Mouse (Mus musculus) hindbrain, postnatal 0 days (tissue): ENCODE measurements around the gene Hspa8. TPM values are rescaled to one million over a fixed set of nuclear protein-coding genes. Genes with fewer than 3 reads are reported as not detected.
"Not testable (repeated sequence)": the region's sequence is repeated elsewhere in the genome, so short reads cannot be mapped to it uniquely, and the experiment has no call there.

Experiments
- ATAC-seq: fragments of 200-750 bp; cut with Nextera tagmentation; 2 replicates; pipeline ENCODE4 v1.8.0; 2017; ENCODE audit warnings: mild to moderate bottlenecking, moderate TSS enrichment, moderate library complexity
- DNase-seq: peaks from one replicate; pipeline ENCODE4 v3.0.0-alpha.2; 2015; ENCODE audit warnings: low spot score
- H3K27ac ChIP-seq: fragments of 300-500 bp; sonication (generic); 2 replicates; pipeline ENCODE4 v1.5.1; 2014; ENCODE audit warnings: mild to moderate bottlenecking
- H3K27me3 ChIP-seq: fragments of 300-500 bp; sonication (generic); 2 replicates; pipeline ENCODE4 v1.6.1; 2014; ENCODE audit warnings: low read length, mixed read lengths; ENCODE audit not compliant: insufficient read depth
- H3K36me3 ChIP-seq: fragments of 300-500 bp; sonication (generic); 2 replicates; pipeline ENCODE4 v1.6.1; 2014; ENCODE audit warnings: low read length, mixed read lengths; ENCODE audit not compliant: insufficient read depth
- H3K4me1 ChIP-seq: fragments of 300-500 bp; sonication (generic); 2 replicates; pipeline ENCODE4 v1.6.1; 2014; ENCODE audit warnings: antibody characterized with exemption, low read length, mixed read lengths; ENCODE audit not compliant: insufficient read depth
- H3K4me2 ChIP-seq: fragments of 300-500 bp; sonication (generic); 2 replicates; pipeline ENCODE4 v1.6.1; 2014; ENCODE audit warnings: low read depth, mild to moderate bottlenecking, low read length, moderate library complexity, mixed read lengths
- H3K4me3 ChIP-seq: fragments of 300-500 bp; sonication (generic); 2 replicates; pipeline ENCODE4 v1.5.1; 2014; ENCODE audit warnings: low read length
- H3K9ac ChIP-seq: fragments of 300-500 bp; sonication (generic); replicated peaks from 2 replicates; pipeline ENCODE4 v1.6.1; 2014; ENCODE audit warnings: mild to moderate bottlenecking, low read length, moderate library complexity, mixed read lengths
- H3K9me3 ChIP-seq: fragments of 300-500 bp; sonication (generic); 2 replicates; pipeline ENCODE4 v1.6.1; 2016; ENCODE audit warnings: low read length, mixed read lengths
- CTCF ChIP-seq: IDR thresholded peaks from 2 replicates; pipeline ENCODE4 v1.5.1; 2016; ENCODE audit warnings: antibody characterized with exemption, control low read depth, low read depth
- WGBS: fragments of 180-500 bp; shearing (Covaris S2); extraction: QIAGEN DNeasy Blood & Tissue Kit; methylation state at CpG from one replicate; pipeline ENCODE4 v1.1.7; 2014; 5-methylcytosine and 5-hydroxymethylcytosine counted together
- polyA plus RNA-seq: library from polyadenylated mRNA; unstranded; fragments of >200 nt; fragmentation: Nextera tagmentation; extraction: Ambion mirVana; gene quantifications from 2 replicates; pipeline ENCODE4 v1.2.1, GENCODE M21; 2015
- total RNA-seq: library from RNA; depleted of rRNA; stranded (reverse); fragments of >200 nt; gene quantifications from 2 replicates; pipeline ENCODE4 v1.2.3, GENCODE M21; 2014

Hspa8 gene
- total and polyA plus RNA-seq, 2 experiments from 2014 or later: 2,371 to 3,887 TPM

DNA sequence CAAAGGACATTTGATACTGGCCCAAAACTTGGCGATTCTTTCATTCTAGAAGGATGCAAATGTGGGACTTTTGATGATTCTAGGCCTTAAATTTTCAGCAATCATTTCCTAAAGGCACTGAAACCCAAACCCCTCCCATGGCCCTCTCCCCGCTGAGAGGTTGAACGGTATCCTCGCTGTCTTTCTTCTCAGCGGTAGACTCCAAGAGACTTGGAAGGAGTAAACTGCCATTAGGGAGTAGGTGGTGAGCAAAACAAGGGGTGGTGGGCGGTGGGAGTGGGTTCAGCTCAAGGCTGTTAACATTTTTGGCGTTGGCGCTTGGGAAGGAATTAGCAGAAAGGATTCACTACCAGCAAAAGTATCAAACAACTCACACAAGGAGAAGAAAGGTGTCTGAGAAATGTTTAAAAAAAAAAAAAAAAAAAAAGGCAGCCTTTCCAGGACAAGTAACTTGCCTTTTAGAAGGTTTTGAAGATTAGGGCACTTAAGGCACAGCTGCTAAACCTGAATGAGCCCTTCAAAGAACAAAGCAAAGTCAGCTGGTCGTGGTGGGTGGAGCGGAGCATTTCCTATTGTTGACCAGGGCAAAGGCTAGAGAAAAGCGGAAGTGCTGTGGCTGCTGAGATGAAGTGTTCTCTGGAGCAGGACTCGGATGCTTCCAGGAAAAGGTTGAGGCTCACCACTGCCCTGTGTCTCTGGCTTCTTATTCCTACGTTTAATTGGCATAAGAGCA lies 17.0 kb upstream of the Hspa8 start:
- Histone ChIP-seq H3K4me1 (peaks cover 13% of the 10 kb centered on the region; the same call in 1 of the 2 replicates), H3K36me3 (no peaks in the 10 kb centered on the region; the same call in 1 of the 2 replicates), H3K27ac (peak overlapping the region; percentile 45), H3K4me2 (peak overlapping the region; percentile 24), H3K9me3 (no peaks in the 10 kb centered on the region), H3K27me3 (no peaks in the 10 kb centered on the region), H3K4me3 (no peak overlapping the region), H3K9ac (no peak overlapping the region)
- ATAC-seq: no peak
- DNase-seq: no peak
- 18% methylated on average over 13 of the region's 13 CpGs for WGBS
- no peak for TF ChIP-seq CTCF

DNA sequence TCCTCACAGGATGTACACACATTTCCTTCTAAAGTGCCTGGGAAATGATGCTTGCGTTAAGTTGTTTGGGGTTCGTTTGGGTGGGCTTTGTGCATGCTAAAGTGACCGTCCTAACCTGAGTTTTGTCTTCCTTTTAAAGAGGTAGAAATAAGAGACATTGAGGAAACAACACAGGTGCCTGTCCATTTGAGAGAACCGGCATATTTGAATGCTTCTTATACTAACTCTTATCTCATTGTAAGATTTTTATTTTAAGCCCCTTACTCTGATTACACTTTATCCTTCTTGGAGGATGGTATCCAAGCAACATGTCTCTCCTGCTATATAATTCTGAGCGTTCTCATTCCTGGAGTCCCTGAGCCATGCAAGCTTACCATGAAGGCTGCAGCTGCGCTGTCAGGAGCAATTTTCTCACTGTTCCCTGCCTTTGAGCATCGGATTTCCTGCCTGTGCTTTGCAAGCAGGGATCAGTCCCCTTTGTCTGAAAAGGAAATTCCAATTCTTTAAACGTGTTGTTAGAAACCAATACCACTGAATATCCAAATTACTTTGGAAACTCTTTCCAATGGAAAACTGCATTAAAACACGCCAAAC lies 16.3 kb upstream of the Hspa8 start:
- H3K27ac ChIP-seq: peak overlapping the region; percentile 37
- 14% methylated on average over 9 of the region's 9 CpGs for WGBS
- no peak overlapping the region for H3K4me3 ChIP-seq
- H3K9me3 ChIP-seq: no peaks in the 10 kb centered on the region
- peak; percentile 63 for DNase-seq
- H3K9ac ChIP-seq: no peak overlapping the region
- ATAC-seq: peak; percentile 55; the same call in 1 of the 2 replicates
- no peaks in the 10 kb centered on the region; the same call in 1 of the 2 replicates for H3K36me3 ChIP-seq
- peak overlapping the region; percentile 24 for H3K4me2 ChIP-seq
- H3K27me3 ChIP-seq: no peaks in the 10 kb centered on the region
- peaks cover 13% of the 10 kb centered on the region; the same call in 1 of the 2 replicates for H3K4me1 ChIP-seq
- no peak for TF ChIP-seq CTCF

DNA sequence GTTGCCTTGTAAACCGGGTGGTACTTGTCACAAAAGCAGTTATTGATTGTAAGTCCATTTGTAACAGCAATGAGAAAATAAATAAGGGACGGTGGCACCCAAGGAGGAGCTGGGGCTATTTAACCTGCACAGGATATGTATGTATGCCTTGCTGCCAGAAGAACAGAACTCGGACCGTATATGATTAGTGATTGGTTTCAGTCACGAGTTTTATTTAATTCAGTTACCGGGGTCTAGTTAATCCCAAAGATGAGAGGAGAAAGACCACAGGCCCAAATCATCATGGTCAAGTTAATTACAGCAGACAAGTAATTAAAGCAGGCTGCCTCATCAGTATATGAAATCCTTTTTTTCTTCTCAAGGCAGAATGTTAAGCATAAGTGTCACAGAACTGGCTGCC lies 15.3 kb upstream of the Hspa8 start:
- no peak for TF ChIP-seq CTCF
- Histone ChIP-seq H3K27me3 (no peaks in the 10 kb centered on the region), H3K9ac (no peak overlapping the region), H3K4me3 (no peak overlapping the region), H3K27ac (no peak overlapping the region; the same call in 1 of the 2 replicates), H3K9me3 (no peaks in the 10 kb centered on the region), H3K36me3 (no peaks in the 10 kb centered on the region), H3K4me1 (peaks cover 13% of the 10 kb centered on the region; the same call in 1 of the 2 replicates), H3K4me2 (no peak overlapping the region)
- WGBS: 55% methylated on average over 6 of the region's 6 CpGs
- ATAC-seq: no peak
- DNase-seq: no peak

DNA sequence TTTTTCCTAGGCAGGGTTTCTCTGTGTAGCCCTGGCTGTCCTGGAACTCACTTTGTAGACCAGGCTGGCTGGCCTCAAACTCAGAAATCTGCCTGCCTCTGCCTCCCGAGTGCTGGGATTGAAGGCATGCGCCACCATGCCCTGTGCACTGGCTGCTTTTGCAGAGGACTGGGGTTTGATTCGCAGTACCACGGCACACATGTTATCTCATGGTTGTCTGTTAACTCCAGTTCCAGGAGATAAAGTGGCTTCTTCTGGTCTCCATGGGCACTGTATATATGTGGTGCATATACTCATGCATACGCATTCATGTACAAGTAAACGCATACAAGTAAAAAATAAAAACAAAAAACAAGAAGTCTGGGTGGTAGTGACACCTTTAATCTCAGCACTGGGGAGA lies 14.0 kb upstream of the Hspa8 start:
- WGBS: 98% methylated on average over 6 of the region's 6 CpGs
- not testable (repeated sequence) for H3K36me3 ChIP-seq

DNA sequence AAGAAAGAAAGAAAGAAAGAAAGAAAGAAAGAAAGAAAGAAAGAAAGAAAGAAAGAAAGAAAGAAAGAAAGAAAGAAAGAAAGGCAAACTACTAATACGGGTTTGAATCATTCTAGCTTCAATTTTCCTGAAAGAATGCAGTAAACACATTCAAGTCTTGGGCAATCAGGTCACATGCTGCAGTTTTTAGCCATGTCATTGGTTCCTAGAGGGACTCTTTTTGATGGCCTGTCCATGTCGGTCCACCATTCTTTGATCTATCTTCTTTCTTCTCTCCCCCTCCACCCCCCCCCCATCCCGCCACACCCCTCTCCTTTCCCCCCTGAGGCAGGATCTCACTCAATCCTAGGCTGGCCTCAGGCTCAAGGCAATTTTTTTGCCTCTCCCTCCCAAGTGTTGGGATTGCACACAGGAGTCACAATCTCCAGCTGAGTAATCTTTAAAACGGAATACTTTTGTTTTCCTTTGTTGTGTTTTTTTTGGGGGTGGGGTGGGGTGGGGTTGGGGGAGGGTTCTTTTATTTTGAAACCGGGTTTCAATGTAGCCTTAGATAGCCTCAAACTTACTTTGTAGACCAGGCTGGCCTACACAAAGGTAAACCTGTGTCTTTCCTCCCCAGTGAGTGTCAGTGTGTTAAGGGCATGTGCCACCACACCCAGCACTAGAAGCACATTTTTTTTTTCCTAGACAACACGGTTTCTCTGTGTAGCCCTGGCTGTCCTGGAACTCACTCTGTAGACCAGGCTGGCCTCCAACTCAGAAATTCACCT lies 8.7 kb upstream of the Hspa8 start:
- no peak overlapping the region for H3K4me3 ChIP-seq
- DNase-seq (no peak), ATAC-seq (no peak)
- H3K27ac ChIP-seq: no peak overlapping the region
- H3K4me2 ChIP-seq: no peak overlapping the region
- 67% methylated on average over 6 of the region's 6 CpGs for WGBS
- no peaks in the 10 kb centered on the region for H3K9me3 ChIP-seq
- no peak overlapping the region for H3K9ac ChIP-seq
- H3K36me3 ChIP-seq: no peaks in the 10 kb centered on the region
- no peak for TF ChIP-seq CTCF
- H3K4me1 ChIP-seq: no peaks in the 10 kb centered on the region
- no peaks in the 10 kb centered on the region for H3K27me3 ChIP-seq

More for the DNA sequence above, 14.0 kb upstream of the Hspa8 start:
- not testable (repeated sequence) for DNase-seq, H3K27ac ChIP-seq, H3K4me3 ChIP-seq, H3K9me3 ChIP-seq, H3K4me2 ChIP-seq, ATAC-seq, H3K9ac ChIP-seq, H3K27me3 ChIP-seq
- peaks cover 13% of the 10 kb centered on the region; the same call in 1 of the 2 replicates for H3K4me1 ChIP-seq

DNA sequence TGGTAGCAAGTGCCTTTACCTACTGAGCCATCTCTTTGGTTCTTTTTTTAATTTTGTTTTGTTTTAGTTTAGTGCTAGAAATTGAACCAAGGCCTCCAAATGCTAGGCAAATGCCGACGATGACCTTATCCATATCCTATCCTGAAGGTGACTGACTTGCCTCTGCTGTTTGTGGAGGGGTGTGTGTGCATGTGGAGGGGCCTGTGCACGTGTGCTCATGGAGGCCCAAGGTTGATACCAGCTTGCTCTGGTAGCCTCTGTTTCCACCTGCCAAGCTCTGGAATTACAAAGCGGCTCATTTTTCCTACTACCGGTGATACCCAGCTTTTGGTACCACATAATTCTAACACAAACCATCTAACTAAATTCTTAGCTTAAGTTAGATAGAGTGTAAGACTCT lies 7.2 kb upstream of the Hspa8 start:
- H3K4me3 ChIP-seq: no peak overlapping the region
- no peaks in the 10 kb centered on the region for H3K27me3 ChIP-seq
- no peak overlapping the region for H3K9ac ChIP-seq
- H3K9me3 ChIP-seq: no peaks in the 10 kb centered on the region
- H3K36me3 ChIP-seq: no peaks in the 10 kb centered on the region
- 96% methylated on average over 5 of the region's 5 CpGs for WGBS
- no peak overlapping the region for H3K27ac ChIP-seq
- no peak for DNase-seq
- no peak overlapping the region for H3K4me2 ChIP-seq
- TF ChIP-seq CTCF: no peak
- ATAC-seq: no peak
- no peaks in the 10 kb centered on the region for H3K4me1 ChIP-seq
